Mouse (Mus musculus) ZHBTc4 (cell line): ENCODE results near the gene Gm6121.
"Not testable (repeated sequence)": the region's sequence is repeated elsewhere in the genome, so short reads cannot be mapped to it uniquely, and the experiment has no call there.

Source experiments
- DNase-seq: peaks from one replicate; pipeline ENCODE4 v3.0.0-alpha.2; 2011; ENCODE audit warnings: low read depth, low spot score

Gm6121 gene

DNA sequence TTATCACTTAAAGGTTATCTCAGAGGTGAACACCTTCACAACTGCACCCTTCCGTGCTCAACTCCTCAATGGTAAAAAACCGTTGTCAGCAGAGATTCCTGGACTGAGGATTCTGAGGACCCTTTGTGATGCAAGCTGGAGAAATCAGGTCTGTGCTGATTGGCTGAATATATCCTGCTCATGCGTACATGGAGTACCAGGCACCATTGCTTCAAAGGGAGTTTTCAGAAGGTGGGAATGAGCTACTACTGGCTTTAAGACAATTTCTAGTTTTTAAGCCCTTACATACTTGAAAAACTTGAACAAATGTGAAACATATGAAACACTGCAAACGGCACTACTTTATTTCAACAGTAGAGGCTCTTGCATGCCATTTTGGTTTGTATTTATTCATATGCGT, at the start of gene Gm6121:
TSS of gene Gm6121 (minus strand) at position 101 of the 400 bp plus-strand sequence.
- DNase-seq: not testable (repeated sequence)
